Mouse (Mus musculus): Measurements from ENCODE around the gene Tbl1x.

Gene Tbl1x
- long read RNA-seq, experiment 1, full-length matches to known transcripts, result 34 of 58 reads
- long read RNA-seq, experiment 1, partial matches to known transcripts, result 8 of 58 reads
- long read RNA-seq, experiment 1, other reads (novel, unspliced or antisense), result 16 of 58 reads
- long read RNA-seq, experiment 2, full-length matches to known transcripts, result 39 of 63 reads
- long read RNA-seq, experiment 2, partial matches to known transcripts, result 9 of 63 reads
- long read RNA-seq, experiment 2, other reads (novel, unspliced or antisense), result 15 of 63 reads

GRCm38 (mm10) chrX:77510371-77511300 lies at the start of gene Tbl1x:
Gene Tbl1x (plus strand): TSS chrX:77511013.
- intact Hi-C loops (cut with DNase I), result loop anchor here (5.0 to 10.0 kb wide), 2 partner anchors 127 to 196 kb away; no protein-coding TSS in a partner anchor

- intact Hi-C loops (cut with DNase I), result no loop called here
Observed at GRCm38 (mm10) chrX:77469216-77469615, 41.6 kb upstream of the Tbl1x start.

- intact Hi-C loops (cut with DNase I), result no loop called here
Observed at GRCm38 (mm10) chrX:77472858-77473257, 38.0 kb upstream of the Tbl1x start.

- intact Hi-C loops (cut with DNase I), result no loop called here
Observed at GRCm38 (mm10) chrX:77473511-77473910, 37.3 kb upstream of the Tbl1x start.

- intact Hi-C loops (cut with DNase I), result no loop called here
Observed at GRCm38 (mm10) chrX:77474551-77474950, 36.3 kb upstream of the Tbl1x start.

- intact Hi-C loops (cut with DNase I), result no loop called here
Observed at GRCm38 (mm10) chrX:77477526-77477925, 33.3 kb upstream of the Tbl1x start.

- intact Hi-C loops (cut with DNase I), result no loop called here
Observed at GRCm38 (mm10) chrX:77487922-77488799, 22.7 kb upstream of the Tbl1x start.

- intact Hi-C loops (cut with DNase I), result no loop called here
Observed at GRCm38 (mm10) chrX:77490127-77490526, 20.7 kb upstream of the Tbl1x start.

GRCm38 (mm10) chrX:77509149-77509548 lies 1.7 kb upstream of the Tbl1x start:
- intact Hi-C loops (cut with DNase I), result loop anchor here (5.0 kb wide), 1 partner anchor 77 kb away; no protein-coding TSS in a partner anchor

- intact Hi-C loops (cut with DNase I), result loop anchor here (5.0 to 10.0 kb wide), 3 partner anchors 77 to 195 kb away; no protein-coding TSS in a partner anchor
Observed at GRCm38 (mm10) chrX:77509776-77510175, 1.0 kb upstream of the Tbl1x start.

- intact Hi-C loops (cut with DNase I), result loop anchor here (5.0 to 10.0 kb wide), 2 partner anchors 126 to 197 kb away; no protein-coding TSS in a partner anchor
Observed at GRCm38 (mm10) chrX:77511301-77511993, 634 bp downstream of the Tbl1x start.

- intact Hi-C loops (cut with DNase I), result loop anchor here (5.0 to 10.0 kb wide), 2 partner anchors 125 to 197 kb away; no protein-coding TSS in a partner anchor
Observed at GRCm38 (mm10) chrX:77511994-77512485, 1.2 kb downstream of the Tbl1x start.

GRCm38 (mm10) chrX:77517274-77518085 lies 6.7 kb downstream of the Tbl1x start:
- intact Hi-C loops (cut with DNase I), result loop anchor here (10.0 kb wide), 1 partner anchor 203 kb away; no protein-coding TSS in a partner anchor

- intact Hi-C loops (cut with DNase I), result loop anchor here (10.0 kb wide), 1 partner anchor 204 kb away; no protein-coding TSS in a partner anchor
Observed at GRCm38 (mm10) chrX:77518929-77519328, 8.1 kb downstream of the Tbl1x start.

GRCm38 (mm10) chrX:77522842-77523375 lies 12.1 kb downstream of the Tbl1x start:
- intact Hi-C loops (cut with DNase I), result no loop called here

GRCm38 (mm10) chrX:77525179-77525578 lies 14.4 kb downstream of the Tbl1x start:
- intact Hi-C loops (cut with DNase I), result no loop called here

GRCm38 (mm10) chrX:77528401-77528800 lies 17.6 kb downstream of the Tbl1x start:
- intact Hi-C loops (cut with DNase I), result no loop called here

- intact Hi-C loops (cut with DNase I), result no loop called here
Observed at GRCm38 (mm10) chrX:77530997-77531396, 20.2 kb downstream of the Tbl1x start.

- intact Hi-C loops (cut with DNase I), result no loop called here
Observed at GRCm38 (mm10) chrX:77533922-77534321, 23.1 kb downstream of the Tbl1x start.

Measured in adrenal gland (tissue).